Comparison of ENCODE assay signal across 27 mouse cellular contexts in the genomic region with DNA sequence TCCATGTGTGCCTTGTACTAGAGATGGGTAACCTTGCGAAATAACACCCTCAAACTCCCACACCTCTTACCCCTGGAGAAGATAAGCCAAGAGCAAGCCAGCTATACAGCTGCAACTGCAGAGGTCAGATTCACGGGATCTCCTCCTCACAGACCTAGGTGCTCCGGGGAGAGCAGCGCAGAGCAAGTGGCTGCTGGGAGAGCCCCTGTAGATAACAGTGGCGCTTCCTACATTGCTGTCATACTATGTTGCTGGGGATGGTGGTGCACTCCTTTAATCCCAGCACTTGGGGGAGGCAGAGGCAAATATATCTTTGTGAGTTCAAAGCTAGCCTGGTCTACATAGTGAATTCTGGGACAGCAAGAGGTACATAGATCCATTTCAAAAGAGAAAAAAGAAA. TPM values are rescaled to one million over a fixed set of nuclear protein-coding genes. Genes with fewer than 3 reads are reported as not detected.
DNase-seq lines count a peak whose midpoint lies in the region; ATAC-seq and TF ChIP-seq lines count a peak whose summit lies in the region.
"Had no signal": no experiment of that assay in that cellular context is flagged by ENCODE, and none has a peak within 500 bp of the region (broad histone marks: within the 10 kb centered on the region; RNA-seq: fewer than 3 reads in every experiment).

No protein-coding gene starts in this region.

- intact Hi-C loops in left cerebral cortex, postnatal 10 days (cut with DNase I) = no loop called here

- H3K4me1 ChIP-seq in liver, embryonic 16.5 days (ENCODE audit: control insufficient read depth, low read depth, low read length) = peaks cover 73% of the 10 kb centered on the region
- H3K4me1 ChIP-seq in stomach, postnatal 0 days (replicated peaks; ENCODE audit: control insufficient read depth, insufficient read depth) = no peaks in the 10 kb centered on the region
- H3K4me1 ChIP-seq: hindbrain, embryonic 15.5 days; midbrain, embryonic 15.5 days; neural tube, embryonic 13.5 days had no signal

- TF ChIP-seq EP300 in stomach, postnatal 0 days (optimal IDR thresholded peaks at IDR 0.05) = no peak

- 20% methylated on average over 5 of the region's 5 CpGs for WGBS in liver, embryonic 16.5 days (ENCODE audit: insufficient replicate concordance)
- 77% methylated on average over 5 of the region's 5 CpGs for WGBS in stomach, postnatal 0 days

- H3K36me3 ChIP-seq in liver, embryonic 16.5 days (ENCODE audit: control insufficient read depth, insufficient read depth) = no peaks in the 10 kb centered on the region
- H3K36me3 ChIP-seq in stomach, postnatal 0 days (ENCODE audit: control insufficient read depth, insufficient read depth, low read length) = no peaks in the 10 kb centered on the region
- H3K36me3 ChIP-seq: forebrain, embryonic 12.5 days; heart, embryonic 15.5 days; hindbrain, embryonic 15.5 days; lung, embryonic 15.5 days; midbrain, embryonic 15.5 days; neural tube, embryonic 13.5 days had no signal

- H3K9me3 ChIP-seq in liver, embryonic 16.5 days (replicated peaks; ENCODE audit: control insufficient read depth, low read length) = no peaks in the 10 kb centered on the region
- no peaks in the 10 kb centered on the region for H3K9me3 ChIP-seq in stomach, postnatal 0 days (ENCODE audit: control insufficient read depth, low read length)
- H3K9me3 ChIP-seq: forebrain, embryonic 12.5 days; heart, embryonic 15.5 days; hindbrain, embryonic 15.5 days; lung, embryonic 15.5 days; midbrain, embryonic 15.5 days; neural tube, embryonic 13.5 days had no signal

- peak overlapping the region; percentile 96 for H3K27ac ChIP-seq in liver, embryonic 16.5 days (ENCODE audit: low read length)
- peak overlapping the region; percentile 84; the same call in 1 of the 2 replicates for H3K27ac ChIP-seq in stomach, postnatal 0 days (replicated peaks)
- H3K27ac ChIP-seq: forebrain, embryonic 12.5 days; heart, embryonic 15.5 days; hindbrain, embryonic 15.5 days; lung, embryonic 15.5 days; midbrain, embryonic 15.5 days; neural tube, embryonic 13.5 days had no signal

- H3K9ac ChIP-seq in liver, embryonic 16.5 days (ENCODE audit: low read depth, low read length) = peak overlapping the region; percentile 30; the same call in 1 of the 2 replicates
- no peak overlapping the region for H3K9ac ChIP-seq in stomach, postnatal 0 days (ENCODE audit: low read length)
- H3K9ac ChIP-seq: forebrain, embryonic 12.5 days; heart, embryonic 15.5 days; hindbrain, embryonic 15.5 days; lung, embryonic 15.5 days; midbrain, embryonic 15.5 days; neural tube, embryonic 13.5 days had no signal

- peak overlapping the region; percentile 26; the same call in 1 of the 2 replicates for H3K4me2 ChIP-seq in liver, embryonic 16.5 days (ENCODE audit: low read depth, low read length)
- H3K4me2 ChIP-seq in stomach, postnatal 0 days (replicated peaks; ENCODE audit: low read depth) = no peak overlapping the region
- H3K4me2 ChIP-seq: forebrain, embryonic 12.5 days; heart, embryonic 15.5 days; hindbrain, embryonic 15.5 days; lung, embryonic 15.5 days; midbrain, embryonic 15.5 days; neural tube, embryonic 13.5 days had no signal

- H3K27me3 ChIP-seq in liver, embryonic 16.5 days (ENCODE audit: control insufficient read depth, insufficient read depth, low read depth, low read length) = no peaks in the 10 kb centered on the region
- H3K27me3 ChIP-seq in stomach, postnatal 0 days (ENCODE audit: control insufficient read depth, insufficient read depth, low read length) = no peaks in the 10 kb centered on the region
- H3K27me3 ChIP-seq: Patski had no signal

- peak; percentile 48 to 62 for DNase-seq in spleen, postnatal 10 days (ENCODE audit: low spot score in 2 of 2)
- DNase-seq in spleen, adult 12 weeks (ENCODE audit: low spot score) = no peak
- peak; percentile 83 for DNase-seq in liver
- DNase-seq in stomach, postnatal 0 days (ENCODE audit: low spot score) = no peak
- no peak for DNase-seq in right cerebral cortex, postnatal 4 days
- no peak for DNase-seq in testis, postnatal 10 days (ENCODE audit: low spot score)
- DNase-seq in left cerebral cortex, postnatal 10 days (ENCODE audit: extremely low spot score in 1 of 2, low spot score in 2 of 2) = no peak
- DNase-seq: adrenal gland, adult 8-10 months; cerebellum, adult 2 months; gastrocnemius, postnatal 25 days; heart, adult 18-20 months; heart, postnatal 4 days; kidney, postnatal 4 days; lung, postnatal 36 days; right cerebral cortex, adult 18-20 months; thymus, postnatal 25 days had no signal

- peak; percentile 88 for ATAC-seq in liver, embryonic 16.5 days (ENCODE audit: low read depth)
- ATAC-seq in stomach, postnatal 0 days (ENCODE audit: low FRiP score, low TSS enrichment) = no peak
- ATAC-seq: CD4-positive, CD25-positive, alpha-beta regulatory T cell, adult 4 months; midbrain, embryonic 15.5 days; Patski had no signal

- no peak overlapping the region for H3K4me3 ChIP-seq in liver, embryonic 16.5 days (ENCODE audit: low read depth, low read length)
- H3K4me3 ChIP-seq in stomach, postnatal 0 days (ENCODE audit: low read depth, low read length) = no peak overlapping the region
- H3K4me3 ChIP-seq: forebrain, embryonic 12.5 days; heart, embryonic 15.5 days; hindbrain, embryonic 15.5 days; lung, embryonic 15.5 days; midbrain, embryonic 15.5 days; neural tube, embryonic 13.5 days had no signal

- TF ChIP-seq CTCF in stomach, postnatal 0 days (IDR thresholded peaks at IDR 0.05; ENCODE audit: low read depth) = peak; percentile 4; the same call in 1 of the 2 replicates

RNA-seq across cellular contexts. Expression of a gene that starts 1.3 kb away (rescaled TPM):
- polyA plus RNA-seq in liver, embryonic 16.5 days (2015; fragmentation: Nextera tagmentation; extraction: Ambion mirVana) = 4.8 and 7.1 TPM in 2 replicates
- polyA plus RNA-seq in stomach, postnatal 0 days (2015; fragmentation: Nextera tagmentation; extraction: Ambion mirVana) = 112 and 116 TPM in 2 replicates
- not detected for total RNA-seq in left cerebral cortex, postnatal 10 days (2021)
- total RNA-seq: gastrocnemius, postnatal 25 days; left cerebral cortex, postnatal 36 days had no signal
- polyA plus RNA-seq: cerebellum, adult 2 months; cortical plate, adult 2 months; neural tube, embryonic 13.5 days had no signal

RNA-seq across cellular contexts. Expression of a gene that starts 10.3 kb away (rescaled TPM):
- 36.9 and 38.8 TPM in 2 replicates for polyA plus RNA-seq in liver, embryonic 16.5 days (2015; fragmentation: Nextera tagmentation; extraction: Ambion mirVana)
- polyA plus RNA-seq in stomach, postnatal 0 days (2015; fragmentation: Nextera tagmentation; extraction: Ambion mirVana) = 61.7 and 64.9 TPM in 2 replicates
- 10 to 100 TPM; 50.5 to 52.5 TPM for total RNA-seq in left cerebral cortex, postnatal 10 days (2021)

RNA-seq across cellular contexts. Expression of a gene that starts 17.2 kb away (rescaled TPM):
- 688 and 719 TPM in 2 replicates for polyA plus RNA-seq in liver, embryonic 16.5 days (2015; fragmentation: Nextera tagmentation; extraction: Ambion mirVana)
- 56.7 and 57.1 TPM in 2 replicates for polyA plus RNA-seq in stomach, postnatal 0 days (2015; fragmentation: Nextera tagmentation; extraction: Ambion mirVana)
- 10 to 100 TPM; 30.9 to 32.6 TPM for total RNA-seq in left cerebral cortex, postnatal 10 days (2021)

RNA-seq across cellular contexts. Expression of a gene that starts 56.2 kb away (rescaled TPM):
- polyA plus RNA-seq in liver, embryonic 16.5 days (2015; fragmentation: Nextera tagmentation; extraction: Ambion mirVana) = 15.8 and 18.6 TPM in 2 replicates
- 5.8 and 7.1 TPM in 2 replicates for polyA plus RNA-seq in stomach, postnatal 0 days (2015; fragmentation: Nextera tagmentation; extraction: Ambion mirVana)
- 10 to 100 TPM in 1 of 2 experiments, 1 to 10 TPM in 1; 9.9 to 10.7 TPM for total RNA-seq in left cerebral cortex, postnatal 10 days (2021)

Comparison
In these comparisons a context has a peak if more than half of its experiments do, and no peak if none do; other contexts are left out.
1. DNase-seq: peak in spleen, postnatal 10 days (2 of 2) and liver (single experiment); none in spleen, adult 12 weeks (single experiment), stomach, postnatal 0 days (single experiment), right cerebral cortex, postnatal 4 days (single experiment), testis, postnatal 10 days (single experiment) and left cerebral cortex, postnatal 10 days (0 of 2).
2. RNA of a gene that starts 1.3 kb away (polyA plus RNA-seq): 112 to 116 TPM in stomach, postnatal 0 days; 4.8 to 7.1 TPM in liver, embryonic 16.5 days; every median in the first group is over 10 times any median in the second.
3. RNA of a gene that starts 17.2 kb away (polyA plus RNA-seq): 688 to 719 TPM in liver, embryonic 16.5 days; 56.7 to 57.1 TPM in stomach, postnatal 0 days; every median in the first group is over 10 times any median in the second.